Mouse (Mus musculus) cerebral cortex, adult 2 months (tissue): ENCODE data around the gene Ap5z1.

Experiments used
- WGBS: fragments of 180-500 bp; shearing (Covaris S2); methylation state at CpG from one replicate; pipeline ENCODE4 v1.1.7; 2018; 5-methylcytosine and 5-hydroxymethylcytosine counted together

Ap5z1 gene

DNA sequence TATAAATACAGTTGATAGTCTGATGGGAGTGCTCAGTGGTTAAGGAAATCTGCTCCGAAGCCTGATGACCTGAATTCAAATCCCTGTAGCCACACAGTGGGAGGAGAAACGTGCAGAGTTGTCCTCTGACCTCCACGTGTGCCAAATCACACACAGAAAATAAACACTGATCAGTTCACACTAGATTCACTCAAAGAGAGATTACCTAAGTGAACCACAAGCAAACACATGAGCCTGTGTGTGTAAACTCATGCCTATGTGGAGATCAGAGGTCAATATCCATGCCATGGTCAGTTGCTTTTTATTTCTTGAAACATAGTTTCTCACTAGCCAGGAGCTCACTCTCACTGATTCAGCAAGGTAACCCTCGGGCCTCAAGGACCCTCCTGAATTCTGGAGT is 56.6 kb downstream of the Ap5z1 start:
- 82% methylated on average over 4 of the region's 4 CpGs for WGBS

DNA sequence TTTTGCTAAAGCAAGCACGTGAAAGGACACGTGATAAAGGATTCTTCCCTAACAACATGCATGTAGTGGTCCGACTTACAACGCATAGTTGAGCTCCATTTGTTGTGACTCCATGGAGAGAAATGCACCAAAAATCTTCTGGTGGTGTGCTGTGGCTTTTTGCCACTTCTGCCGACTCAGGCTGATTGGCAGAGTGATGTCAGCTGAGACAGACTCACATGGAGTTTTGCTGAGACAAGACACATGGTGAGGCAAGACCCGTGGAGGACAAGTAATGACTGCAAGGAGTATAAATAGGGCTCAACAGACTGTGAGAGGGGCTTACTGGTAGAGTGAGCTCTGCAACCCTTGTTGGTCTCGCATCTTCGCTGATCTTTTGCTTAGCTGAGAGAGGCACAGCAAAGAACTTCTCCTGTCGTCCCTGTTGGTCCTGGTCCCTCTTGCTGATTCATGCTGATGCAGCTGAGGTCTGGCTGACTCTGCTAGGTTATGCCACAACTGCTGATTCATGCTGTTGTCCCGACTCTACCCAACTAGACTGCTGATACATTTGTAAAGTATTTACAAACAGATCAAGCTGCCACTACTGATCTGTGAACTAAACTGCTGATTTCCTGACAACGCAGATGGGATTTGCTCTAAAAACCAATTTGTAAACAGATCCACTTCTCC is 57.6 kb downstream of the Ap5z1 start:
- 77% methylated on average over 11 of the region's 11 CpGs for WGBS

DNA sequence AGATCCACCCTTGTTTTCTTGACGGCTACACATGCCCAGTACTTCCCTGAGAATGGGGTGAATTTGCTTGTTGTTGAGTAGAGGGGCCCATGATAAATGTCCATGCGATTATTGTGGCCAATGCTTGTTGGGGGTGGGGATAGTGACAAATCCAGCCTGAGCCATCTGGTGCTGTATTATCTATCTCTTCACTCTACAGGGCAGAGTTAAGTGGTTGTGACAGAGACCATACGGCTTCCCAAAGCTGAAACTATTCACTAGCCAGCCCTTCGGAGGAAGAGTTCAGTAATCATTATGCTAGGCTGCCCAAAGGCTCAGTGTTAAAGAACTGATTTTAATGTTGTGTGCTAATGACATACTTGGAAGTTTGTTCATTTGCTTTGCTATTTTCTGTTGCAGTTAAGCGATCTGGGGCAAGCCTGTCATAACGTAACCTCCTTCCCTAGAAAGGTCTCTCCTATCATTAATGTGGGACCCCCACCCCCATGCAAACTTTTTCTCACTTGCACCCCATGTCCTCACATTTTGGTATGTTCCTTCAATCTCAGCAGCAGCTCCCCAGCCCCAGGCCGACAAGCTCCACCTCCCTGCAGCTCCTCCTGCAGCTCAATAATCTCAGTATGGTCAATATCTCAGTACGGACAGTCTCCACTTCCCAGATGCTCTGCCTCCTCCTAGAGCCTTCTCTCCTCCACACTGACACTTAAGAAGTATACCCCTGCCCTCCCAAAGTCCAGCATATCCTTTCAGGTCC is 61.1 kb downstream of the Ap5z1 start:
- WGBS = 77% methylated on average over 8 of the region's 8 CpGs
